20 mouse cellular contexts compared by ENCODE assay signal in the genomic region with DNA sequence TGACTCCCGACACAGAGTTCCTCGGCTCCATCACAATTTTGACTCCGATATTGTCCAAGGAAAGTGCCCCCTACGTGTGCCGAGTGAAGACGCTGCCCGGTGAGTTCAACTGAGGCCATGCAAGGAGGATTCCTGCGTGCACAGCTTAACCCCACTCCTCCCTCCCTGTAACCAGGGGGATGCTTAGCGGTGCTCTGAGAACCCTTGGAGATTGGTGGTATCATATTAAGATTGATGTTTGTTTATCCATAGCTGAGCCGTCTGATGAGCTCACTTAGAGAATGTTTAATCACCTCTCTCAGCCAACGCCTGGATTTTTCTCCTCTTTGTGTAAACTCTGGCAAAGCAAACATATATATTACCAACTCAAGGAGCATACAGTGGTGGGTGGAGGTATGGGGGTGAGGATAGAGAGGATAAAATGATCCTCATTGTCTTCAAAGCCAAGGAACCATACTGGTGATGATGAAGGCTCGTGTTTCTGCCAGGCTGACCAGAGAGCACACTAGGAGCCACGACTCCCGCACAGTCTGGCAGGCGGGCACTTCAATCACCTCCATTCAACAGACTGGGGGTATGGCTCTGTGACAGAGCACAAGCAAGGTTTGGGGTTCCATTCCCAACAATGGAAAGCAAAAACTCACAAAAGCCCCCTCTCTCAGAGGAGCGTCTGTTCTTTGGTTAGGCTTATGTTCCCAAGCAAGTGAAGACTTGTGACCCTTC. TPM values are rescaled to one million over a fixed set of nuclear protein-coding genes. Genes with fewer than 3 reads are reported as not detected.
DNase-seq lines count a peak whose midpoint lies in the region; ATAC-seq and TF ChIP-seq lines count a peak whose summit lies in the region.
"Had no signal": no experiment of that assay in that cellular context is flagged by ENCODE, and none has a peak within 500 bp of the region (broad histone marks: within the 10 kb centered on the region; RNA-seq: fewer than 3 reads in every experiment).

No protein-coding gene starts in this region.

- no peak overlapping the region for H3K4me3 ChIP-seq in kidney, embryonic 16.5 days (ENCODE audit: low read length)
- no peak overlapping the region for H3K4me3 ChIP-seq in midbrain, embryonic 10.5 days
- H3K4me3 ChIP-seq in midbrain, embryonic 15.5 days, result no peak overlapping the region
- no peak overlapping the region for H3K4me3 ChIP-seq in intestine, postnatal 0 days (ENCODE audit: low read depth, low read length)
- H3K4me3 ChIP-seq: forebrain, embryonic 12.5 days; megakaryocyte, embryonic 14.5 days; neural tube, embryonic 15.5 days had no signal

- no peak for DNase-seq in kidney, adult 8-10 months
- no peak for DNase-seq in midbrain, embryonic 10.5 days (ENCODE audit: low spot score)
- DNase-seq in cerebellum, adult 8-10 months, result no peak
- no peak for DNase-seq in urinary bladder, postnatal 36 days (ENCODE audit: low spot score in 2 of 2)
- DNase-seq: cerebellum, adult 9-11 months; embryo, embryonic 11 days; kidney, postnatal 25 days; left cerebral cortex, postnatal 4 days; liver; lung, adult 2 months; right cerebral cortex, postnatal 14 days; thymus, postnatal 14 days had no signal

- no peaks in the 10 kb centered on the region for H3K36me3 ChIP-seq in kidney, embryonic 16.5 days (ENCODE audit: insufficient read depth, low read length)
- H3K36me3 ChIP-seq in midbrain, embryonic 10.5 days, result no peaks in the 10 kb centered on the region
- H3K36me3 ChIP-seq in midbrain, embryonic 15.5 days (replicated peaks), result no peaks in the 10 kb centered on the region
- peaks cover 41% of the 10 kb centered on the region; the same call in 1 of the 2 replicates for H3K36me3 ChIP-seq in intestine, postnatal 0 days (ENCODE audit: control insufficient read depth, insufficient read depth)
- H3K36me3 ChIP-seq: forebrain, embryonic 12.5 days; neural tube, embryonic 15.5 days had no signal

- peak overlapping the region; percentile 26; the same call in 1 of the 2 replicates for H3K27ac ChIP-seq in kidney, embryonic 16.5 days (ENCODE audit: low read length)
- 0 out of 2 replicates have a peak overlapping the region, but pooled peaks have one; percentile 23 for H3K27ac ChIP-seq in midbrain, embryonic 10.5 days (replicated peaks)
- H3K27ac ChIP-seq in midbrain, embryonic 15.5 days, result no peak overlapping the region
- peak overlapping the region; percentile 66; the same call in 1 of the 2 replicates for H3K27ac ChIP-seq in intestine, postnatal 0 days (ENCODE audit: low read depth, low read length)
- H3K27ac ChIP-seq: forebrain, embryonic 12.5 days; neural tube, embryonic 15.5 days had no signal

- H3K27me3 ChIP-seq in kidney, embryonic 16.5 days (ENCODE audit: insufficient read depth, low read length), result no peaks in the 10 kb centered on the region
- H3K27me3 ChIP-seq in midbrain, embryonic 10.5 days (ENCODE audit: low read depth, poor library complexity, severe bottlenecking), result no peaks in the 10 kb centered on the region
- no peaks in the 10 kb centered on the region for H3K27me3 ChIP-seq in midbrain, embryonic 15.5 days (replicated peaks)
- no peaks in the 10 kb centered on the region for H3K27me3 ChIP-seq in intestine, postnatal 0 days (replicated peaks; ENCODE audit: control insufficient read depth, insufficient read depth, low read length)
- H3K27me3 ChIP-seq: neural tube, embryonic 15.5 days had no signal

- 0 out of 2 replicates have a peak, but pooled peaks have one; percentile 44 for ATAC-seq in kidney, embryonic 16.5 days (ENCODE audit: low FRiP score, low TSS enrichment)
- ATAC-seq in midbrain, embryonic 15.5 days (replicated peaks), result no peak
- peak; percentile 22; the same call in 1 of the 2 replicates for ATAC-seq in intestine, postnatal 0 days
- ATAC-seq: midbrain, embryonic 16.5 days had no signal

- WGBS in kidney, embryonic 16.5 days, result 30% methylated on average over 16 of the region's 16 CpGs
- 77% methylated on average over 16 of the region's 16 CpGs for WGBS in midbrain, embryonic 10.5 days
- WGBS in midbrain, embryonic 15.5 days, result 65% methylated on average over 16 of the region's 16 CpGs
- WGBS in intestine, postnatal 0 days, result 24% methylated on average over 16 of the region's 16 CpGs

- no peak overlapping the region for H3K4me2 ChIP-seq in kidney, embryonic 16.5 days (replicated peaks; ENCODE audit: low read depth, low read length)
- H3K4me2 ChIP-seq in midbrain, embryonic 15.5 days, result no peak overlapping the region
- no peak overlapping the region for H3K4me2 ChIP-seq in intestine, postnatal 0 days (replicated peaks; ENCODE audit: low read depth)
- H3K4me2 ChIP-seq: forebrain, embryonic 12.5 days; neural tube, embryonic 15.5 days had no signal

- no peak overlapping the region for H3K9ac ChIP-seq in kidney, embryonic 16.5 days (replicated peaks; ENCODE audit: low read length)
- H3K9ac ChIP-seq in midbrain, embryonic 15.5 days, result no peak overlapping the region
- peak overlapping the region; percentile 31; the same call in 1 of the 2 replicates for H3K9ac ChIP-seq in intestine, postnatal 0 days (ENCODE audit: low read depth, low read length)
- H3K9ac ChIP-seq: forebrain, embryonic 12.5 days; neural tube, embryonic 15.5 days had no signal

- no peaks in the 10 kb centered on the region for H3K9me3 ChIP-seq in kidney, embryonic 16.5 days (ENCODE audit: low read length)
- H3K9me3 ChIP-seq in midbrain, embryonic 10.5 days (replicated peaks), result no peaks in the 10 kb centered on the region
- H3K9me3 ChIP-seq in midbrain, embryonic 15.5 days, result no peaks in the 10 kb centered on the region
- no peaks in the 10 kb centered on the region for H3K9me3 ChIP-seq in intestine, postnatal 0 days (ENCODE audit: control insufficient read depth)
- H3K9me3 ChIP-seq: forebrain, embryonic 12.5 days; megakaryocyte, embryonic 14.5 days; neural tube, embryonic 15.5 days had no signal

- no peak for TF ChIP-seq CTCF in intestine, postnatal 0 days (IDR thresholded peaks at IDR 0.05; ENCODE audit: low read depth)

- peaks cover 15% of the 10 kb centered on the region for H3K4me1 ChIP-seq in kidney, embryonic 16.5 days (ENCODE audit: insufficient read depth, low read length)
- peaks cover 22% of the 10 kb centered on the region for H3K4me1 ChIP-seq in midbrain, embryonic 10.5 days
- H3K4me1 ChIP-seq in midbrain, embryonic 15.5 days, result no peaks in the 10 kb centered on the region
- peaks cover 7% of the 10 kb centered on the region for H3K4me1 ChIP-seq in intestine, postnatal 0 days (replicated peaks; ENCODE audit: control insufficient read depth, insufficient read depth, low read length)
- H3K4me1 ChIP-seq: megakaryocyte, embryonic 14.5 days; neural tube, embryonic 15.5 days had no signal

RNA-seq across cellular contexts. Expression of gene Myom3, which starts 14.6 kb away (rescaled TPM):
- polyA plus RNA-seq in kidney, embryonic 16.5 days (2015; fragmentation: Nextera tagmentation; extraction: Ambion mirVana), result 0.76 and 0.86 TPM in 2 replicates
- polyA plus RNA-seq in midbrain, embryonic 10.5 days (2016; fragmentation: Nextera tagmentation; extraction: Ambion mirVana), result 0.12 and 0.20 TPM in 2 replicates
- polyA plus RNA-seq in midbrain, embryonic 15.5 days (2015; fragmentation: Nextera tagmentation; extraction: Ambion mirVana), result 0.27 and 0.70 TPM in 2 replicates
- 0.66 and 0.72 TPM in 2 replicates for polyA plus RNA-seq in intestine, postnatal 0 days (2015; fragmentation: Nextera tagmentation; extraction: Ambion mirVana)

RNA-seq across cellular contexts. Expression of gene Il22ra1, which starts 16.9 kb away (rescaled TPM):
- polyA plus RNA-seq in kidney, embryonic 16.5 days (2015; fragmentation: Nextera tagmentation; extraction: Ambion mirVana), result 0.11 TPM in 1 of 2 replicates, not detected in the other
- not detected in 2 replicates for polyA plus RNA-seq in midbrain, embryonic 10.5 days (2016; fragmentation: Nextera tagmentation; extraction: Ambion mirVana)
- polyA plus RNA-seq in midbrain, embryonic 15.5 days (2015; fragmentation: Nextera tagmentation; extraction: Ambion mirVana), result not detected in 2 replicates
- polyA plus RNA-seq in intestine, postnatal 0 days (2015; fragmentation: Nextera tagmentation; extraction: Ambion mirVana), result 7.7 and 7.8 TPM in 2 replicates
- polyA plus RNA-seq: forebrain, embryonic 12.5 days; heart, embryonic 16.5 days; midbrain, embryonic 16.5 days; neural tube, embryonic 15.5 days had no signal

RNA-seq across cellular contexts. Expression of gene Ifnlr1, which starts 58.8 kb away (rescaled TPM):
- 1.0 and 1.4 TPM in 2 replicates for polyA plus RNA-seq in kidney, embryonic 16.5 days (2015; fragmentation: Nextera tagmentation; extraction: Ambion mirVana)
- polyA plus RNA-seq in midbrain, embryonic 10.5 days (2016; fragmentation: Nextera tagmentation; extraction: Ambion mirVana), result 0.10 and 0.21 TPM in 2 replicates
- 0.19 and 0.41 TPM in 2 replicates for polyA plus RNA-seq in midbrain, embryonic 15.5 days (2015; fragmentation: Nextera tagmentation; extraction: Ambion mirVana)
- polyA plus RNA-seq in intestine, postnatal 0 days (2015; fragmentation: Nextera tagmentation; extraction: Ambion mirVana), result 5.5 and 5.9 TPM in 2 replicates
